Mouse (Mus musculus) CD4-positive, CD25-positive, alpha-beta regulatory T cell, adult 2 months (primary cell): ENCODE data around the gene Mettl7a3.

ENCODE experiments used
- DNase-seq: peaks from one replicate; pipeline ENCODE4 v3.0.0-alpha.2; 2012; ENCODE audit warnings: low read depth, low spot score

The Mettl7a3 gene

GRCm38 (mm10) chr15:100387544-100388223, 53.0 kb downstream of the Mettl7a3 start:
- DNase-seq: no peak

GRCm38 (mm10) chr15:100388224-100388835, 53.6 kb downstream of the Mettl7a3 start:
- DNase-seq: no peak

- DNase-seq: no peak
Observed at GRCm38 (mm10) chr15:100388886-100389285, 54.2 kb downstream of the Mettl7a3 start.
